Mouse (Mus musculus) heart, adult 11 months (tissue): ENCODE results near the gene Gm5771.
"Not testable (repeated sequence)": the region's sequence is repeated elsewhere in the genome, so short reads cannot be mapped to it uniquely, and the experiment has no call there.

Source experiments
- DNase-seq: peaks from one replicate; pipeline ENCODE4 v3.0.0; 2022

Gm5771 gene

DNA sequence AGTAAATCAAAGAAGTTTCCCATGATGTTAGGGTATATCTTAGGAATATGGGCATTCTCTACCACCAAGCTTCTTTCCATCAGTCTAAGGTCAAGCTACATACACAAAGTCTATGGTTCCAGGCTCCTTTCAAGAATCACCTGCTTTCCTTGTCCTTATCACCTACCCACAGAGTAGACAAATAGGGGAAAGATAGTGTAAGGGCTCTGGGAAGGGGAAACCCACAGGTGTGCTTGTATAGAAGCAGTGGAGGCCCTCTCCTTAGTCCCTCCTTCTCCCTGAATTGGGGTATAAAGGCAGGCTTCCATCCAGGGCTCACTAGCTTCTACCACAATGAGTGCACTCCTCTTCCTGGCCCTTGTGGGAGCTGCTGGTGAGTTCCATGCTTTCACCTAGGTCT, at the start of gene Gm5771:
Gm5771 (plus strand) TSS at position 301 of the 400 bp plus-strand sequence.
- not testable (repeated sequence) for DNase-seq

DNA sequence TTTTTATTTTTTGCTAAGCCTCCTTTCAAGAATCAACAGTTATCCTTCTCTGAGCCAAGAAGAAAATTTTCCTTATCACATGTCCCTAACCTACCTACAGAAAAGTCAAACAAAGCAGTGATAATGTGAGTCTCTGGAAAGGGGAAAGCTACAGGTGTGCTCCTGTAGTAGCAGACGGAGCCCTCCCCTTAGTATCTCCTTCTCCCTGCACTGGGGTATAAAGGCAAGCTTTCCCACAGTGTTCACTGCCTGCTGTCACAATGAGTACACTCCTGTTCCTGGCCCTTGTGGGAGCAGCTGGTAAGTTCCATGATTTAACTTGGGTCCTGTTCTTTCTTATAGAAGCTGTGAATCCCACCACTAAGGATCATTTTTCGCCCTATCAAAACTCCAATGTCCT, 38.2 kb upstream of the Gm5771 start, which contains the start of gene Try10:
Try10 (plus strand) TSS at position 174 of the 400 bp plus-strand sequence.
- DNase-seq, result no peak

DNA sequence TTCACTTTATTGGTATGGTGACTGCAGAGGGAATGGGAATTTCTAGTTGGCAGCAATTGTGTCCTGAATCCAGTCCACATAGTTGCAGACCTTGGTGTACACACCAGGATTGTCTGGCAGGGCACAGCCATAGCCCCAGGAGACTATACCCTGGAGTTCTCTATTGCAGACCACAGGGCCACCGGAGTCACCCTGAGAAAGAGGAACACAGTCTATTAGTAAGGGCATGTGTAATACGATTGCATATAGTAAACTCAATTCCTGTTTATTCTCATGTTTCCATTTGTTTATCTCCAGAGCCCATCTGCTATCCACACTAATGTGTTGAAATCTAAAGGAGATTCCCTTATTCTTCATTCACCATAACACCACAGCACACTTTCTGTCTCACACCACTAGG, 18.4 kb upstream of the Gm5771 start:
- DNase-seq, result not testable (repeated sequence)

DNA sequence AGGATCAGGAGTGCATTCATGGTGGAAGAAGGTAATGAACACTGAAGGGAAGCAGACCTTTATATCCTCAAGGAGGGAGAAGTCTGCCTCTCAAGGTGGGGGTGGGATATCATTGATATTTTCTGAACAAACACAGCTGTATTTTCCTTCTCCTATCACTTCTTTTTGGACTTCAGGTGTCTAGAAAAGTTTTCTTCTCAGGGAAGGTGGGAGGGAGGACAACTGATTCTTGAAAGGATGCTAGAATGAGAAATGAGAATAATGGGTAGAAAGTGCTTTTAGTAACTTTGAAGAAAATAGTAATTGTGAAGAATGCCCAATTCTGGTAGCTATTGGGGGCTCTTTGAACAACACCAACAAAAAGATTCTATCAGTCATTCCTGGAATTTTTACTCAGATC, 14.6 kb upstream of the Gm5771 start, which contains the start of gene Prss3:
Prss3 (minus strand) TSS at position 101 of the 400 bp plus-strand sequence.
- not testable (repeated sequence) for DNase-seq

DNA sequence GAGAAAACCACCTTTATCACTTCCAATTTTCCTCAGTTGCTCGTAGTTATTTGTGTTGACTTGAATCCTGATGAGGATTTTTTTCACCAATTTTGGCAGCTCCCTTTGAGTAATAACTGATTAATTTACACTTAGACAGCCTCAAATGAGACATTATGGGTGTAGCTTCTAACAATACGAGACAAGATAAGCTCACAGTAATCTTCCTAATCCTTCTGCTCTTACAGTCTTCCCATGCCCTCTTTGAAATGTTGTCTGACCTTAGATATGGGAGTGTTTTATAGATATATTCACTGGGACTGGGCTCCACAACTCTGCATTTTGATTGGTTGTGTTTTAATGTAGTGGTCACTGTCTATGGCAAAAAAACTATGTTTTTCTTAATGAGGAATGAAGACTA, 5.4 kb upstream of the Gm5771 start:
- no peak for DNase-seq

DNA sequence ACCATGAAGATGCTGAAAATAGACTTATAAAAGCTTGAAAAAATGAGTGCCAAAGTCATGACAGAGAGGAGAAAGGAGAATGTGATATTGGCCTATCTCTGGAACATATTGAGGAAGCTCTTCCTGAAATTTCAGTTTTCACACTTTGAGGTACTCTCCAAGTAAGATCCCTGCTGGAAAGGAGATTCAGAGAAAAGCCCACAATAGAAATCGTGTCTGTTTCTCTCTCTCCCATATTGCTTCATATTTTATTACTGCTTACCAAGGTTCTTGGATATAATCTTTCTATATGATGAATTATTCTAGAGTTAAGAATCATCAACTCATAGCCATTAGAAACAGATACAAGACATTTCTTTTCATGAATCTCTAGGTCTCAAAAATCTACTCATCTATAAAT, 516 bp upstream of the Gm5771 start:
- not testable (repeated sequence) for DNase-seq

DNA sequence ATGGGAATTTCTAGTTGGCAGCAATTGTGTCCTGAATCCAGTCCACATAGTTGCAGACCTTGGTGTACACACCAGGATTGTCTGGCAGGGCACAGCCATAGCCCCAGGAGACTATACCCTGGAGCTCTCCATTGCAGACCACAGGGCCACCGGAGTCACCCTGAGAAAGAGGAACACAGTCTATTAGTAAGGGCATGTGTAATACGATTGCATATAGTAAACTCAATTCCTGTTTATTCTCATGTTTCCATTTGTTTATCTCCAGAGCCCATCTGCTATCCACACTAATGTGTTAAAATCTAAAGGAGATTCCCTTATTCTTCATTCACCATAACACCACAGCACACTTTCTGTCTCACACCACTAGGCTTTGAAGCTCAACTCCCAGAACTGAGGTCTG, 50.1 kb downstream of the Gm5771 start:
- DNase-seq, result not testable (repeated sequence)

DNA sequence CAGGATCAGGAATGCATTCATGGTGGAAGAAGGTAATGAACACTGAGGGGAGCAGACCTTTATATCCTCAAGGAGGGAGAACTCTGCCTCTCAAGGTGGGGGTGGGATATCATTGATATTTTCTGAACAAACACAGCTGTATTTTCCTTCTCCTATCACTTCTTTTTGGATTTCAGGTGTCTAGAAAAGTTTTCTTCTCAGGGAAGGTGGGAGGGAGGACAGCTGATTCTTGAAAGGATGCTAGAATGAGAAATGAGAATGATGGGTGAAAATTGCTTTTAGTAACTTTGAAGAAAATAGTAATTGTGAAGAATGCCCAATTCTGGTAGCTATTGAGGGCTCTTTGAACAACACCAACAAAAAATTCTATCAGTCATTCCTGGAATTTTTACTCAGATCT, 53.9 kb downstream of the Gm5771 start, which contains the start of gene Gm10334:
Gm10334 (minus strand) TSS at position 101 of the 400 bp plus-strand sequence.
- not testable (repeated sequence) for DNase-seq
